ENCODE assay signal across 21 mouse cellular contexts in genomic region chr12:45833871-45834270, GRCm38 (mm10).
DNase-seq lines count a peak whose midpoint lies in the region; ATAC-seq and TF ChIP-seq lines count a peak whose summit lies in the region.
"Had no signal": no experiment of that assay in that cellular context is flagged by ENCODE, and none has a peak within 500 bp of the region (broad histone marks: within the 10 kb centered on the region; RNA-seq: fewer than 3 reads in every experiment).

No protein-coding gene starts in this region.

- peaks cover 10% of the 10 kb centered on the region for H3K4me1 ChIP-seq in hindbrain, embryonic 12.5 days
- no peaks in the 10 kb centered on the region; the same call in 1 of the 2 replicates for H3K4me1 ChIP-seq in hindbrain, embryonic 16.5 days (ENCODE audit: control insufficient read depth, insufficient read depth, low read depth, low read length)
- no peaks in the 10 kb centered on the region for H3K4me1 ChIP-seq in hindbrain, postnatal 0 days (ENCODE audit: insufficient read depth, low read length)
- H3K4me1 ChIP-seq in midbrain, embryonic 16.5 days (ENCODE audit: control insufficient read depth, insufficient read depth, low read length), result peaks cover 14% of the 10 kb centered on the region
- H3K4me1 ChIP-seq: heart, embryonic 12.5 days; megakaryocyte, embryonic 14.5 days had no signal

- no peak overlapping the region for H3K4me3 ChIP-seq in hindbrain, embryonic 12.5 days
- H3K4me3 ChIP-seq in hindbrain, embryonic 16.5 days (ENCODE audit: low read length), result no peak overlapping the region
- H3K4me3 ChIP-seq in hindbrain, postnatal 0 days (ENCODE audit: low read length), result no peak overlapping the region
- no peak overlapping the region for H3K4me3 ChIP-seq in midbrain, embryonic 16.5 days (ENCODE audit: low read depth, low read length)
- H3K4me3 ChIP-seq: heart, embryonic 12.5 days; megakaryocyte, embryonic 14.5 days had no signal

- peak overlapping the region; percentile 31; the same call in 1 of the 2 replicates for H3K27ac ChIP-seq in hindbrain, embryonic 12.5 days
- no peak overlapping the region for H3K27ac ChIP-seq in hindbrain, embryonic 16.5 days (ENCODE audit: low read depth, low read length)
- H3K27ac ChIP-seq in hindbrain, postnatal 0 days, result no peak overlapping the region; the same call in 1 of the 2 replicates
- H3K27ac ChIP-seq in midbrain, embryonic 16.5 days (ENCODE audit: low read length), result peak overlapping the region; percentile 77

- 79% methylated on average over 1 of the region's 1 CpGs for WGBS in hindbrain, embryonic 12.5 days
- 79% methylated on average over 1 of the region's 1 CpGs for WGBS in hindbrain, embryonic 16.5 days
- WGBS in hindbrain, postnatal 0 days, result 77% methylated on average over 1 of the region's 1 CpGs
- WGBS in midbrain, embryonic 16.5 days, result 68% methylated on average over 1 of the region's 1 CpGs

- DNase-seq in R1 (ENCODE audit: low read depth, low spot score), result peak; percentile 2
- DNase-seq in hindbrain, postnatal 0 days (ENCODE audit: low spot score), result peak; percentile 3
- DNase-seq: adrenal gland, postnatal 10 days; cerebellum, adult 18-20 months; cerebellum, postnatal 25 days; heart, postnatal 14 days; kidney, adult 8-10 months; kidney, postnatal 14 days; lung, adult 18-20 months; lung, postnatal 14 days; thymus, postnatal 14 days had no signal

- H3K4me2 ChIP-seq in hindbrain, embryonic 12.5 days (replicated peaks), result no peak overlapping the region
- H3K4me2 ChIP-seq in hindbrain, embryonic 16.5 days (ENCODE audit: low read length), result no peak overlapping the region
- H3K4me2 ChIP-seq in hindbrain, postnatal 0 days (ENCODE audit: low read depth, low read length), result no peak overlapping the region
- H3K4me2 ChIP-seq in midbrain, embryonic 16.5 days (ENCODE audit: low read length), result no peak overlapping the region
- H3K4me2 ChIP-seq: heart, embryonic 12.5 days; liver, embryonic 11.5 days had no signal

- no peak for ATAC-seq in hindbrain, embryonic 12.5 days (ENCODE audit: low FRiP score)
- ATAC-seq in hindbrain, embryonic 16.5 days, result no peak
- ATAC-seq in hindbrain, postnatal 0 days, result no peak
- ATAC-seq in midbrain, embryonic 16.5 days, result peak; percentile 68
- no peak for ATAC-seq in inflammation-experienced regulatory T-cells, adult 6 months
- no peak for ATAC-seq in monocyte, adult 5-6 weeks (replicated peaks; ENCODE audit: insufficient number of reproducible peaks, low FRiP score, low TSS enrichment, poor library complexity, severe bottlenecking)
- ATAC-seq: activated CD4-positive, CD25-positive, alpha-beta regulatory T cell, adult 4 months; Patski had no signal

- H3K9me3 ChIP-seq in hindbrain, embryonic 12.5 days (replicated peaks), result 0 out of 2 replicates have a peak, but pooled peaks cover 4% of the 10 kb centered on the region
- H3K9me3 ChIP-seq in hindbrain, embryonic 16.5 days (ENCODE audit: control insufficient read depth, low read length), result peaks cover 2% of the 10 kb centered on the region; the same call in 1 of the 2 replicates
- H3K9me3 ChIP-seq in hindbrain, postnatal 0 days (ENCODE audit: low read length), result no peaks in the 10 kb centered on the region
- H3K9me3 ChIP-seq in midbrain, embryonic 16.5 days (replicated peaks; ENCODE audit: control insufficient read depth, low read length, poor library complexity, severe bottlenecking), result peaks cover 5% of the 10 kb centered on the region
- H3K9me3 ChIP-seq: heart, embryonic 12.5 days; megakaryocyte, embryonic 14.5 days had no signal

- H3K9ac ChIP-seq in hindbrain, embryonic 12.5 days, result no peak overlapping the region
- no peak overlapping the region for H3K9ac ChIP-seq in hindbrain, embryonic 16.5 days (ENCODE audit: low read depth, low read length)
- no peak overlapping the region for H3K9ac ChIP-seq in hindbrain, postnatal 0 days (replicated peaks; ENCODE audit: low read length)
- H3K9ac ChIP-seq in midbrain, embryonic 16.5 days (ENCODE audit: low read depth, low read length), result no peak overlapping the region
- H3K9ac ChIP-seq: heart, embryonic 12.5 days had no signal

- no peaks in the 10 kb centered on the region for H3K36me3 ChIP-seq in hindbrain, embryonic 12.5 days
- no peaks in the 10 kb centered on the region for H3K36me3 ChIP-seq in hindbrain, embryonic 16.5 days (ENCODE audit: control insufficient read depth, insufficient read depth, low read length)
- H3K36me3 ChIP-seq in hindbrain, postnatal 0 days (ENCODE audit: insufficient read depth, low read length), result no peaks in the 10 kb centered on the region
- H3K36me3 ChIP-seq in midbrain, embryonic 16.5 days (ENCODE audit: control insufficient read depth, insufficient read depth, low read length), result no peaks in the 10 kb centered on the region
- H3K36me3 ChIP-seq: heart, embryonic 12.5 days had no signal

- no peaks in the 10 kb centered on the region for H3K27me3 ChIP-seq in hindbrain, embryonic 12.5 days
- H3K27me3 ChIP-seq in hindbrain, embryonic 16.5 days (replicated peaks; ENCODE audit: control insufficient read depth, insufficient read depth, low read length), result no peaks in the 10 kb centered on the region
- no peaks in the 10 kb centered on the region for H3K27me3 ChIP-seq in hindbrain, postnatal 0 days (ENCODE audit: insufficient read depth, low read length)
- H3K27me3 ChIP-seq in midbrain, embryonic 16.5 days (ENCODE audit: control insufficient read depth, insufficient read depth, low read depth, low read length), result no peaks in the 10 kb centered on the region
- H3K27me3 ChIP-seq: heart, embryonic 12.5 days; megakaryocyte, embryonic 14.5 days; Patski had no signal

- no peak for TF ChIP-seq CTCF in hindbrain, postnatal 0 days (IDR thresholded peaks at IDR 0.05; ENCODE audit: low read depth)

Comparison
In these comparisons a context has a peak if more than half of its experiments do, and no peak if none do; other contexts are left out.
1. H3K27ac ChIP-seq: peak in hindbrain, embryonic 12.5 days (single experiment) and midbrain, embryonic 16.5 days (single experiment); none in hindbrain, embryonic 16.5 days (single experiment) and hindbrain, postnatal 0 days (single experiment).